Mouse (Mus musculus): ENCODE measurements at regions not wholly inside any gene's neighbourhood (a gene's known extent, or its start where the extent isn't known, plus 50 kb on each side); places are given as distances from the start of the nearest gene placed in this dataset.

- TF ChIP-seq CTCF (IDR thresholded peaks at IDR 0.05; ENCODE audit: extremely low read depth, insufficient read length, insufficient replicate concordance, low read depth, low read length) = no peak
- TF ChIP-seq POLR2A (IDR thresholded peaks at IDR 0.05; ENCODE audit: low read depth, low read length) = no peak
Measured at GRCm38 (mm10) chr1:120921540-120921939, 319.3 kb downstream of the En1 start.

All from small intestine, adult 2 months (tissue).